Mouse (Mus musculus): ENCODE measurements around the gene Rexo5. TPM values are rescaled to one million over a fixed set of nuclear protein-coding genes. Genes with fewer than 3 reads are reported as not detected.

The Rexo5 gene
- polyA plus RNA-seq, 1 experiment from 2014 or later, result 28.3 TPM

GRCm38 (mm10) chr7:119847396-119847795 lies 53.6 kb downstream of the Rexo5 start:
- H3K36me3 ChIP-seq, result peaks cover 14% of the 10 kb centered on the region; the same call in 1 of the 2 replicates
- no peak overlapping the region for H3K4me3 ChIP-seq
- H3K27me3 ChIP-seq, result no peaks in the 10 kb centered on the region
- no peak overlapping the region for H3K4me2 ChIP-seq (replicated peaks)
- no peak for ATAC-seq (ENCODE audit: insufficient number of reproducible peaks, insufficient read depth, low FRiP score, low TSS enrichment)
- 90% methylated on average over 2 of the region's 2 CpGs for WGBS
- no peak overlapping the region for H3K27ac ChIP-seq
- no peak overlapping the region for H3K9ac ChIP-seq
- H3K9me3 ChIP-seq, result no peaks in the 10 kb centered on the region
- H3K4me1 ChIP-seq, result no peaks in the 10 kb centered on the region

DNA sequence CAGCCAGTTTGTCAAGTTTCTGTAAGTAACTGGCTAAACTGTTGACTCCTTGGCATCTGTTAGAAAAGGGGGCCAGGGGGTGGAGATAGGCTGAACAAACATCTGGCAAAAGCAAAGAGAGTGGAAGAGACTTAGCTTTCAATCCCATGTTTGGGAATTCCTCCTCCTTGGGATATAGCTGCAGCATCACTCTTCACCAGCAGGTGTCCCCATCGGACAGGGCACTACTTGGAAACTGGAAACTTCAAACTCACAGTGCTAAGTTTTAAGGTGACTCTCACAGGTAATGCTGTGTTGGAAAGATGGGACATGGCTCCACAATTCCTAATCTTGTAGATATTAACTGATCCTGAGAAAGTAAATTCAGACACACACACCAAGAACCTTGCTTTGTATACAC lies 55.3 kb downstream of the Rexo5 start:
- Histone ChIP-seq H3K9me3 (no peaks in the 10 kb centered on the region), H3K4me3 (no peak overlapping the region), H3K27ac (no peak overlapping the region), H3K4me2 (replicated peaks) (no peak overlapping the region), H3K4me1 (no peaks in the 10 kb centered on the region), H3K36me3 (peaks cover 14% of the 10 kb centered on the region; the same call in 1 of the 2 replicates), H3K27me3 (no peaks in the 10 kb centered on the region), H3K9ac (no peak overlapping the region)
- no peak for ATAC-seq (ENCODE audit: insufficient number of reproducible peaks, insufficient read depth, low FRiP score, low TSS enrichment)
- WGBS, result 0% methylated on average over 1 of the region's 1 CpGs

GRCm38 (mm10) chr7:119850737-119851136 lies 56.9 kb downstream of the Rexo5 start:
- no peak for ATAC-seq (ENCODE audit: insufficient number of reproducible peaks, insufficient read depth, low FRiP score, low TSS enrichment)
- no peak overlapping the region for H3K4me2 ChIP-seq (replicated peaks)
- no peak overlapping the region for H3K4me3 ChIP-seq
- H3K36me3 ChIP-seq, result peaks cover 11% of the 10 kb centered on the region; the same call in 1 of the 2 replicates
- H3K9me3 ChIP-seq, result no peaks in the 10 kb centered on the region
- no peaks in the 10 kb centered on the region for H3K4me1 ChIP-seq
- WGBS, result 85% methylated on average over 5 of the region's 5 CpGs
- H3K27me3 ChIP-seq, result no peaks in the 10 kb centered on the region
- no peak overlapping the region for H3K27ac ChIP-seq
- no peak overlapping the region for H3K9ac ChIP-seq

DNA sequence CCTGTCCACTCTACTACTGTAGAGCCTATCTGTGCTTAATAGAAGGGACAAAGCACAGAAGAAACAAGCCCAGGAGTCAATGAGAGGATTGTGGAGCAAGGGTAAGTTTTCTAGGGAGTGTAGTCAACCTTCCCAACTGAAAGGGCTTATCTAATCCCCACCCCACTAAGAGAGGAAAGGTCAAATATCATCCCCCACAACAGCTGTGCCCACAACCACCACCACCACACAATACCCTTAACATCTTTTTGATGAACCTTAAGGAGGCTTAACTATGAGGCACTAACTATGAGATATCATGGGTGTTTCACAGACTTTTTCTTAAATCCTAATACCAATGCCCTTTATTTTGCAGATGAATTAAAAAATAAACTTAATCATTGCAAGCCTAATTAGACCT lies 58.7 kb downstream of the Rexo5 start:
- H3K4me1 ChIP-seq, result no peaks in the 10 kb centered on the region
- no peak overlapping the region for H3K4me2 ChIP-seq (replicated peaks)
- H3K27me3 ChIP-seq, result no peaks in the 10 kb centered on the region
- H3K4me3 ChIP-seq, result no peak overlapping the region
- H3K9ac ChIP-seq, result no peak overlapping the region
- ATAC-seq (ENCODE audit: insufficient number of reproducible peaks, insufficient read depth, low FRiP score, low TSS enrichment), result no peak
- peaks cover 17% of the 10 kb centered on the region; the same call in 1 of the 2 replicates for H3K36me3 ChIP-seq
- H3K9me3 ChIP-seq, result no peaks in the 10 kb centered on the region
- no peak overlapping the region for H3K27ac ChIP-seq

GRCm38 (mm10) chr7:119853186-119853585 lies 59.4 kb downstream of the Rexo5 start:
- H3K27ac ChIP-seq, result no peak overlapping the region
- peaks cover 24% of the 10 kb centered on the region; the same call in 1 of the 2 replicates for H3K36me3 ChIP-seq
- no peaks in the 10 kb centered on the region for H3K4me1 ChIP-seq
- no peak overlapping the region for H3K4me3 ChIP-seq
- no peaks in the 10 kb centered on the region for H3K9me3 ChIP-seq
- no peaks in the 10 kb centered on the region for H3K27me3 ChIP-seq
- no peak overlapping the region for H3K4me2 ChIP-seq (replicated peaks)
- 94% methylated on average over 1 of the region's 1 CpGs for WGBS
- H3K9ac ChIP-seq, result no peak overlapping the region
- ATAC-seq (ENCODE audit: insufficient number of reproducible peaks, insufficient read depth, low FRiP score, low TSS enrichment), result no peak

DNA sequence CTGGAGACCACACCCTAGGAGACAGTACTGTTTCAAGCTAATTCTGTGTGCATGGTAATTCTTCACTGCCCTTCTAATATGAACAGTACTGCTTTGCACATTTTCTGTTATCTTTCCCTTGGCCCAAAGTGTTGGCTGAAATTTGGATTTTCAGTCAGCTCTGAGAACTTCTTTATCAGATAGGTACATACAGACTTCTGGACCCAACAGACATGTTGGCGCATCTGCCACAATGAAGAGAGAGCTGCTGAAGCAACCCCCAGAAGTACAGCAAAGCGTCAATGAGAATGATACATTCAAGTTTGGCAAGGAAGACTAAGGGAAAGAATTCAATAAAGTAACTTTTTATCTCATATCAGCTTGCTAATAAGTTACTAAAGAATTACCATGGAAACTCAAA lies 60.6 kb downstream of the Rexo5 start:
- Histone ChIP-seq H3K9ac (no peak overlapping the region), H3K27ac (no peak overlapping the region), H3K27me3 (no peaks in the 10 kb centered on the region), H3K4me1 (no peaks in the 10 kb centered on the region), H3K4me3 (no peak overlapping the region), H3K36me3 (peaks cover 32% of the 10 kb centered on the region), H3K9me3 (no peaks in the 10 kb centered on the region), H3K4me2 (replicated peaks) (no peak overlapping the region)
- 97% methylated on average over 2 of the region's 2 CpGs for WGBS
- no peak for ATAC-seq (ENCODE audit: insufficient number of reproducible peaks, insufficient read depth, low FRiP score, low TSS enrichment)

DNA sequence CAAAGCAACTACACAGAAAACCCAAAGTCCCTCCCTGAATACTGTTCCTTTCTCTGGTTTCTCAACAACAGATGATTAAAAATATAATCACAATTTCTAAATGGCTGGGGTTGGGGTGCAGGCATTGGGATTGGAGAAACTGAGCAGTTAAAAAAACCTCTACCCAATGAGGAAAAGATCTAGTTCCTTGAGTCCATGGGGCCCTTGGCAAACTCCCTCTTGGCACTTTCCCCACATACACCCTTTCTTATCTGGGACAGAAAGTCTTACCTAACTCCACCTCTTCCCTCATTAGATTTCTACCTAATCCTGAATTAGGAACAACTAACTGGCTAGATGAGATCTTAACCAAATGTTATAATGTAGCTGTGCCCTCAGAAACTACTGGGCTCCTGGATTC lies 61.2 kb downstream of the Rexo5 start:
- ATAC-seq (ENCODE audit: insufficient number of reproducible peaks, insufficient read depth, low FRiP score, low TSS enrichment), result no peak
- Histone ChIP-seq H3K27ac (no peak overlapping the region), H3K36me3 (peaks cover 34% of the 10 kb centered on the region)

GRCm38 (mm10) chr7:119859476-119859875 lies 65.7 kb downstream of the Rexo5 start:
- H3K27ac ChIP-seq, result no peak overlapping the region
- 85% methylated on average over 6 of the region's 6 CpGs for WGBS
- ATAC-seq (ENCODE audit: insufficient number of reproducible peaks, insufficient read depth, low FRiP score, low TSS enrichment), result no peak

More for the DNA sequence above, 61.2 kb downstream of the Rexo5 start:
- no peak overlapping the region for H3K4me3 ChIP-seq
- H3K4me2 ChIP-seq (replicated peaks), result no peak overlapping the region
- no peaks in the 10 kb centered on the region for H3K27me3 ChIP-seq
- H3K4me1 ChIP-seq, result peaks cover under 1% of the 10 kb centered on the region; the same call in 1 of the 2 replicates
- no peak overlapping the region for H3K9ac ChIP-seq
- no peaks in the 10 kb centered on the region for H3K9me3 ChIP-seq

GRCm38 (mm10) chr7:119860116-119860515 lies 66.3 kb downstream of the Rexo5 start:
- Histone ChIP-seq H3K27ac (0 out of 2 replicates have a peak overlapping the region, but pooled peaks have one; percentile 31), H3K9me3 (no peaks in the 10 kb centered on the region), H3K9ac (no peak overlapping the region), H3K4me2 (replicated peaks) (no peak overlapping the region), H3K27me3 (no peaks in the 10 kb centered on the region), H3K4me1 (peaks cover 22% of the 10 kb centered on the region), H3K4me3 (no peak overlapping the region), H3K36me3 (peaks cover 23% of the 10 kb centered on the region)
- WGBS, result 67% methylated on average over 3 of the region's 3 CpGs
- ATAC-seq (ENCODE audit: insufficient number of reproducible peaks, insufficient read depth, low FRiP score, low TSS enrichment), result no peak

More at GRCm38 (mm10) chr7:119859476-119859875, 65.7 kb downstream of the Rexo5 start:
- Histone ChIP-seq H3K9me3 (no peaks in the 10 kb centered on the region), H3K36me3 (peaks cover 23% of the 10 kb centered on the region), H3K9ac (no peak overlapping the region), H3K27me3 (no peaks in the 10 kb centered on the region), H3K4me3 (no peak overlapping the region), H3K4me1 (peaks cover 22% of the 10 kb centered on the region), H3K4me2 (replicated peaks) (no peak overlapping the region)

DNA sequence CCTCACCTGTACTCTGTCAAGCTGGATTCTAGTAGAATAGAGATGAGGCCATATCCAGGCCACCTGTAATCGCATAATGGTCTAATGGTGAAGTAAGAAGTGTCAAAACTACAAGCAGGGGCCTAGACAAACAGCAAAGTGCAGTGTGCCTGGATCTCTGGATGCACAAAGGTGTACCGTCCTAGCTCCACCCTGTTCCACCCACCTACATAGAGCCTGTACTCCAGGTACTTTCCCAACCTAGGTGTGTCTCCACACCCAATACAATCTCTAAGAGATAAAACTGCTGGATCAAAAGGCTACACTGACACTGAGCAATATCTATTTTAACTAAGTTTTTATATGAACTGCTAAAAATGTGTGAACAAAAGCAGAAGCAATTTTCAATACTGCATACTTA lies 66.7 kb downstream of the Rexo5 start:
- H3K9ac ChIP-seq, result no peak overlapping the region
- peaks cover 22% of the 10 kb centered on the region for H3K4me1 ChIP-seq
- H3K4me3 ChIP-seq, result no peak overlapping the region
- 0 out of 2 replicates have a peak overlapping the region, but pooled peaks have one; percentile 31 for H3K27ac ChIP-seq
- whole genome bisulfite sequencing, result 76% methylated on average over 2 of the region's 2 CpGs
- no peak overlapping the region for H3K4me2 ChIP-seq (replicated peaks)
- no peak for ATAC-seq (ENCODE audit: insufficient number of reproducible peaks, insufficient read depth, low FRiP score, low TSS enrichment)
- no peaks in the 10 kb centered on the region for H3K27me3 ChIP-seq
- peaks cover 23% of the 10 kb centered on the region for H3K36me3 ChIP-seq
- H3K9me3 ChIP-seq, result no peaks in the 10 kb centered on the region

GRCm38 (mm10) chr7:119860971-119861334 lies 67.1 kb downstream of the Rexo5 start:
- peak overlapping the region; percentile 86; the same call in 1 of the 2 replicates for H3K27ac ChIP-seq
- no peak overlapping the region for H3K4me3 ChIP-seq
- no peak overlapping the region for H3K9ac ChIP-seq
- H3K4me1 ChIP-seq, result peaks cover 22% of the 10 kb centered on the region
- no peak overlapping the region for H3K4me2 ChIP-seq (replicated peaks)
- no peak for ATAC-seq (ENCODE audit: insufficient number of reproducible peaks, insufficient read depth, low FRiP score, low TSS enrichment)
- no peaks in the 10 kb centered on the region for H3K27me3 ChIP-seq
- no peaks in the 10 kb centered on the region for H3K9me3 ChIP-seq
- H3K36me3 ChIP-seq, result peaks cover 23% of the 10 kb centered on the region

- Histone ChIP-seq H3K36me3 (peaks cover 23% of the 10 kb centered on the region), H3K4me2 (replicated peaks) (0 out of 2 replicates have a peak overlapping the region, but pooled peaks have one; percentile 0), H3K9me3 (no peaks in the 10 kb centered on the region), H3K27me3 (no peaks in the 10 kb centered on the region), H3K9ac (no peak overlapping the region), H3K4me1 (peaks cover 22% of the 10 kb centered on the region), H3K4me3 (no peak overlapping the region), H3K27ac (peak overlapping the region; percentile 86)
- ATAC-seq (ENCODE audit: insufficient number of reproducible peaks, insufficient read depth, low FRiP score, low TSS enrichment), result peak; percentile 86
- WGBS, result 24% methylated on average over 6 of the region's 6 CpGs
Measured at GRCm38 (mm10) chr7:119861335-119862091, 67.7 kb downstream of the Rexo5 start.
